Mouse (Mus musculus) myocyte (in vitro differentiated cells): ENCODE measurements around the gene Trim62.

Source experiments
- CEBPB ChIP-seq: IDR thresholded peaks from 2 replicates; pipeline ENCODE4 v1.6.1; 2011; ENCODE audit warnings: mild to moderate bottlenecking, moderate library complexity; ENCODE audit not compliant: poor library complexity, insufficient read depth, severe bottlenecking
- E2F4 ChIP-seq: IDR thresholded peaks from one replicate; pipeline ENCODE4 v1.6.1; 2011; ENCODE audit warnings: mild to moderate bottlenecking, control low read depth, moderate library complexity; ENCODE audit not compliant: insufficient read depth
- MAX ChIP-seq: IDR thresholded peaks from one replicate; pipeline ENCODE4 v1.6.1; 2011; ENCODE audit warnings: low read depth, mild to moderate bottlenecking, control low read depth
- MYOD1 ChIP-seq, 3 experiments: IDR thresholded peaks; one replicate each; pipeline ENCODE4 v1.6.1; 2011; ENCODE audit warnings: control low read depth in 2 of 3, low read depth in 2 of 3, mild to moderate bottlenecking in 2 of 3, moderate library complexity in 1 of 3; ENCODE audit not compliant: insufficient read length in 2 of 3, control insufficient read depth in 1 of 3
- MYOG ChIP-seq, 3 experiments: IDR thresholded peaks; one replicate each; pipeline ENCODE4 v1.6.1; 2011; ENCODE audit warnings: control low read depth in 2 of 3, low read depth in 2 of 3, mild to moderate bottlenecking in 2 of 3; ENCODE audit not compliant: insufficient read length in 2 of 3, control insufficient read depth in 1 of 3, insufficient read depth in 1 of 3
- POLR2A ChIP-seq: IDR thresholded peaks from one replicate; pipeline ENCODE4 v1.6.1; 2011; ENCODE audit warnings: low read depth, mild to moderate bottlenecking, control low read depth, moderate library complexity; ENCODE audit not compliant: insufficient read length
- POLR2AphosphoS2 ChIP-seq: IDR thresholded peaks from one replicate; pipeline ENCODE4 v1.6.1; 2011; ENCODE audit warnings: low read depth, control low read depth; ENCODE audit not compliant: insufficient read length
- REST ChIP-seq: IDR thresholded peaks from one replicate; pipeline ENCODE4 v1.6.1; 2011; ENCODE audit warnings: mild to moderate bottlenecking, control low read depth, moderate library complexity; ENCODE audit not compliant: insufficient read depth, insufficient read length
- SRF ChIP-seq: IDR thresholded peaks from one replicate; pipeline ENCODE4 v1.6.1; 2011; ENCODE audit warnings: low read depth; ENCODE audit not compliant: control insufficient read depth, insufficient read length
- TCF12 ChIP-seq: IDR thresholded peaks from one replicate; pipeline ENCODE4 v1.6.1; 2011; ENCODE audit warnings: mild to moderate bottlenecking, control low read depth; ENCODE audit not compliant: poor library complexity, insufficient read depth, severe bottlenecking
- USF1 ChIP-seq: IDR thresholded peaks from one replicate; pipeline ENCODE4 v1.6.1; 2011; ENCODE audit warnings: low read depth, mild to moderate bottlenecking, control low read depth, moderate library complexity

GRCm38 (mm10) chr4:128907238-128907968 lies 24.0 kb downstream of the Trim62 start:
- TF ChIP-seq SRF (no peak), POLR2AphosphoS2 (no peak), TCF12 (no peak), USF1 (no peak), POLR2A (no peak), CEBPB (no peak), E2F4 (no peak), MAX (no peak), REST (no peak), MYOD1 (IDR thresholded peaks at IDR 0.05; ENCODE audit: control insufficient read depth in 1 of 3, insufficient read length in 2 of 3, low read depth in 2 of 3) (no peak), MYOG (IDR thresholded peaks at IDR 0.05; ENCODE audit: control insufficient read depth in 1 of 3, insufficient read depth in 1 of 3, insufficient read length in 2 of 3, low read depth in 2 of 3) (no peak)
